Mouse (Mus musculus) forebrain, embryonic 14.5 days (tissue): ENCODE results near the gene Prr29. TPM values are rescaled to one million over a fixed set of nuclear protein-coding genes. Genes with fewer than 3 reads are reported as not detected.
A peak's percentile ranks its signal among the peaks of the same experiment; 100 is the strongest.

Experiments used
- ATAC-seq: fragments of 200-750 bp; cut with Nextera tagmentation; 2 replicates; pipeline ENCODE4 v1.8.0; 2017; ENCODE audit warnings: mild to moderate bottlenecking, moderate library complexity
- DNase-seq: peaks from one replicate; pipeline ENCODE4 v3.0.0-alpha.2; 2015; ENCODE audit warnings: low spot score
- H3K27ac ChIP-seq: fragments of 300-500 bp; sonication (generic); 2 replicates; pipeline ENCODE4 v1.5.1; 2014; ENCODE audit warnings: low read depth, mild to moderate bottlenecking, control low read depth, low read length, moderate library complexity
- H3K27me3 ChIP-seq: fragments of 300-500 bp; sonication (generic); replicated peaks from 2 replicates; pipeline ENCODE4 v1.6.1; 2014; ENCODE audit warnings: low read length, control low read depth, mixed read lengths; ENCODE audit not compliant: control insufficient read depth, insufficient read depth
- H3K36me3 ChIP-seq: fragments of 300-500 bp; sonication (generic); 2 replicates; pipeline ENCODE4 v1.6.1; 2014; ENCODE audit warnings: low read length, control low read depth; ENCODE audit not compliant: control insufficient read depth, insufficient read depth
- H3K4me1 ChIP-seq: fragments of 300-500 bp; sonication (generic); 2 replicates; pipeline ENCODE4 v1.6.1; 2014; ENCODE audit warnings: antibody characterized with exemption, low read length, control low read depth; ENCODE audit not compliant: control insufficient read depth, insufficient read depth
- H3K4me2 ChIP-seq: fragments of 300-500 bp; sonication (generic); 2 replicates; pipeline ENCODE4 v1.6.1; 2014; ENCODE audit warnings: mild to moderate bottlenecking, control low read depth, low read length
- H3K4me3 ChIP-seq: fragments of 300-500 bp; sonication (generic); 2 replicates; pipeline ENCODE4 v1.5.1; 2014; ENCODE audit warnings: low read depth, low read length, control low read depth
- H3K9ac ChIP-seq: fragments of 300-500 bp; sonication (generic); 2 replicates; pipeline ENCODE4 v1.6.1; 2014; ENCODE audit warnings: mild to moderate bottlenecking, low read length, control low read depth, moderate library complexity
- H3K9me3 ChIP-seq: fragments of 300-500 bp; sonication (generic); replicated peaks from 2 replicates; pipeline ENCODE4 v1.6.1; 2016; ENCODE audit warnings: low read length, control low read depth, mixed read lengths; ENCODE audit not compliant: control insufficient read depth
- WGBS: fragments of 180-500 bp; shearing (Covaris S2); extraction: QIAGEN DNeasy Blood & Tissue Kit; methylation state at CpG from one replicate; pipeline ENCODE4 v1.1.7; 2014; 5-methylcytosine and 5-hydroxymethylcytosine counted together
- polyA plus RNA-seq: library from polyadenylated mRNA; unstranded; fragments of >200 nt; fragmentation: Nextera tagmentation; extraction: Ambion mirVana; gene quantifications from 2 replicates; pipeline ENCODE4 v1.2.1, GENCODE M21; 2014

Gene Prr29
- polyA plus RNA-seq, 1 experiment from 2014 or later = not detected

- Histone ChIP-seq H3K9ac (no peak overlapping the region), H3K4me1 (no peaks in the 10 kb centered on the region), H3K4me3 (no peak overlapping the region), H3K36me3 (peaks cover 52% of the 10 kb centered on the region), H3K4me2 (no peak overlapping the region), H3K27me3 (no peaks in the 10 kb centered on the region), H3K9me3 (no peaks in the 10 kb centered on the region), H3K27ac (no peak overlapping the region)
- DNase-seq = no peak
- WGBS = 80% methylated on average over 4 of the region's 4 CpGs
- ATAC-seq = no peak
These were observed 44.7 kb downstream of the Prr29 start for GRCm38 (mm10) chr11:106410011-106410410.

DNA sequence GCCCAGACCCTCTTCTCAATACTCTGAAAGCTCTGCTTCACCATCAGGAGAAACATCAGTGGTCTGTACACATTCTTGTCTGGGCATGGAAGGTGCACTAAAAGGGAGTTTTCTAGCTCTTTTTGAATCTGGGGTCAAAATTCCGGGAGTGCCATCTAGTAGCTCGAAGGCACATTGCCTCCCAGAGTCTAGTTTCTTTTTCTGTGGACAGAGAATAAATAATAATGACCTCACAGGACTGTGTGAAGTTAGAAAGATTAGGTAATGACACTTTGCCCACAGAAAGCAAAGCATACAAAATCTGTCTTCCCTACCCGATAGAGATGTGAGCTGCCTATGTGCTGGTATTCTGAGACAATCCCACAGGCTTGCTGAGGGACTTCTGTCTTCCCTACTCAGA, 45.2 kb downstream of the Prr29 start:
- WGBS = 89% methylated on average over 3 of the region's 3 CpGs
- H3K4me3 ChIP-seq = no peak overlapping the region
- H3K27me3 ChIP-seq = no peaks in the 10 kb centered on the region
- no peak overlapping the region for H3K4me2 ChIP-seq
- no peaks in the 10 kb centered on the region for H3K4me1 ChIP-seq
- no peak overlapping the region for H3K27ac ChIP-seq
- no peak for DNase-seq
- ATAC-seq = no peak
- H3K36me3 ChIP-seq = peaks cover 47% of the 10 kb centered on the region
- no peak overlapping the region for H3K9ac ChIP-seq
- H3K9me3 ChIP-seq = no peaks in the 10 kb centered on the region

GRCm38 (mm10) chr11:106411157-106411556, 45.9 kb downstream of the Prr29 start:
- no peak overlapping the region for H3K27ac ChIP-seq
- no peaks in the 10 kb centered on the region for H3K9me3 ChIP-seq
- H3K27me3 ChIP-seq = no peaks in the 10 kb centered on the region
- no peaks in the 10 kb centered on the region for H3K4me1 ChIP-seq
- no peak overlapping the region for H3K4me3 ChIP-seq
- H3K4me2 ChIP-seq = no peak overlapping the region
- WGBS = 90% methylated on average over 2 of the region's 2 CpGs
- no peak for ATAC-seq
- no peak for DNase-seq
- H3K36me3 ChIP-seq = peaks cover 41% of the 10 kb centered on the region
- H3K9ac ChIP-seq = no peak overlapping the region

DNA sequence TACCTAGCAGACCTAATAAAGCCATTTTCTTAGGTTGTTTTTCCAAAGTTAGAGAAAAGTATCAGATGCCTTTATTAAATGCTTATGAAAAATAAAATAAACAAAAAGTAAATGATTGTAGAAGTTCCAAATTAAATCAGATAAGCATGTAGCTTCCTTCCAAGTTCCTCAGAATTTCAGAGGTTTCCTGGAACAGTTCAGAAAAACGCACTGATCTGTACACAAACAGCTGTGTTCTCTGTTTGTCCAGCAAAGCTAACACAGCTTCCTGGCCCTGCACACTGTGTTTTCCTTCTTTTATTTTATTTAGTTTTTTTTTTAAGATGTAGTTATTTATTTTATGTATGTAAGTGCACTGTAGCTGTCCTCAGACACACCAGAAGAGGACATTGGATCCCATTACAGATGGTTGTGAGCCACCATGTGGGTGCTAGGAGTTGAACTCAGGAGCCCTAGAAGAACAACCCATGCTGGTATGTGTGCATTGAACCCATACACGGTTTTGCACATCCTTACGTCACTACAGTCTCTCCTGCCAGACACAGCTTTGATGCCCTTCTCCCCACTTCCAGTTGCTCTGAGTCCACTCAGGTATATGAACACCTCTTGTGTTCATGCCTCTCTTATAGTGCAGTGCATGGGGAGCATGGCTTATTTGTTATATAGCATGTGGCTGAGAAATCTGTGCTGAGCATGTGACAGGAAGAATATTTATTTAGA, 47.5 kb downstream of the Prr29 start:
- Histone ChIP-seq H3K36me3 (peaks cover 27% of the 10 kb centered on the region), H3K27me3 (no peaks in the 10 kb centered on the region), H3K4me1 (no peaks in the 10 kb centered on the region), H3K4me2 (no peak overlapping the region), H3K27ac (no peak overlapping the region), H3K4me3 (no peak overlapping the region), H3K9me3 (no peaks in the 10 kb centered on the region), H3K9ac (no peak overlapping the region)
- DNase-seq = no peak
- ATAC-seq = no peak
- WGBS = 94% methylated on average over 3 of the region's 3 CpGs

GRCm38 (mm10) chr11:106416331-106416730, 51.1 kb downstream of the Prr29 start:
- Histone ChIP-seq H3K4me3 (no peak overlapping the region), H3K27me3 (no peaks in the 10 kb centered on the region), H3K4me2 (no peak overlapping the region), H3K4me1 (no peaks in the 10 kb centered on the region), H3K27ac (no peak overlapping the region), H3K36me3 (peaks cover 14% of the 10 kb centered on the region), H3K9me3 (no peaks in the 10 kb centered on the region), H3K9ac (no peak overlapping the region)
- DNase-seq (no peak), ATAC-seq (no peak)
- WGBS = 76% methylated on average over 3 of the region's 3 CpGs

DNA sequence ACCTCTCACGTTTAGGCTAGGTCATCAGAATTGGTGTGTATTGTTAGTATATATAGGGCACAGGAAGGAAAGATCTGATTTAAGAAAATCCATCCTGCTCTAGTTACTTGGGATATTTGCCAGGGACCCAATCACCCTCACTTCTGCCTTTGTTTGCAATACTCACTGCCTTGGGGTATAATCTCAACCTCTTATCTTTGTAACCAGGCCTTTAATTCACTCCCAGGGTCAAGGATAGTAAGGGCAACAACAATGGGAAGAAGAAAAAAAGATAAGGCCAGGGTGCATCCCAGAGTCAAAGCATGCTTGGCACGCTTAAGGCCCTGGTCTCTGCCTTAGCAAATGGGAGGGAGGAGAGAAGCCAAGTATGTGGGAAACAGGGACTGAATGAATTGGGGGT, 52.6 kb downstream of the Prr29 start:
- no peaks in the 10 kb centered on the region for H3K27me3 ChIP-seq
- no peak for DNase-seq
- no peak for ATAC-seq
- H3K9me3 ChIP-seq = no peaks in the 10 kb centered on the region
- H3K36me3 ChIP-seq = peaks cover 11% of the 10 kb centered on the region
- H3K4me3 ChIP-seq = no peak overlapping the region
- H3K27ac ChIP-seq = no peak overlapping the region
- H3K4me2 ChIP-seq = no peak overlapping the region
- no peak overlapping the region for H3K9ac ChIP-seq
- no peaks in the 10 kb centered on the region for H3K4me1 ChIP-seq
- WGBS = 92% methylated on average over 2 of the region's 2 CpGs

- H3K9ac ChIP-seq = no peak overlapping the region
- 50% methylated on average over 4 of the region's 4 CpGs for WGBS
- H3K4me2 ChIP-seq = no peak overlapping the region
- no peaks in the 10 kb centered on the region for H3K9me3 ChIP-seq
- H3K4me1 ChIP-seq = no peaks in the 10 kb centered on the region
- H3K4me3 ChIP-seq = no peak overlapping the region
- peak; percentile 93 for DNase-seq
- no peaks in the 10 kb centered on the region for H3K27me3 ChIP-seq
- no peak overlapping the region for H3K27ac ChIP-seq
- peaks cover 5% of the 10 kb centered on the region for H3K36me3 ChIP-seq
- ATAC-seq = peak; percentile 70; the same call in 1 of the 2 replicates
These were observed 53.4 kb downstream of the Prr29 start for GRCm38 (mm10) chr11:106418622-106419196.

- Histone ChIP-seq H3K27ac (no peak overlapping the region), H3K9ac (no peak overlapping the region), H3K9me3 (no peaks in the 10 kb centered on the region), H3K4me1 (no peaks in the 10 kb centered on the region), H3K36me3 (peaks cover 4% of the 10 kb centered on the region; the same call in 1 of the 2 replicates), H3K4me3 (no peak overlapping the region), H3K4me2 (no peak overlapping the region), H3K27me3 (no peaks in the 10 kb centered on the region)
- no peak for ATAC-seq
- 81% methylated on average over 9 of the region's 9 CpGs for WGBS
- DNase-seq = no peak
These were observed 54.2 kb downstream of the Prr29 start for GRCm38 (mm10) chr11:106419262-106420102.
